Mouse (Mus musculus): Measurements from ENCODE around the gene Hoxc5. TPM values are rescaled to one million over a fixed set of nuclear protein-coding genes. Genes with fewer than 3 reads are reported as not detected.
A peak's percentile ranks its signal among the peaks of the same experiment; 100 is the strongest.

The Hoxc5 gene
- polyA plus RNA-seq, 1 experiment: 1.6 TPM

DNA sequence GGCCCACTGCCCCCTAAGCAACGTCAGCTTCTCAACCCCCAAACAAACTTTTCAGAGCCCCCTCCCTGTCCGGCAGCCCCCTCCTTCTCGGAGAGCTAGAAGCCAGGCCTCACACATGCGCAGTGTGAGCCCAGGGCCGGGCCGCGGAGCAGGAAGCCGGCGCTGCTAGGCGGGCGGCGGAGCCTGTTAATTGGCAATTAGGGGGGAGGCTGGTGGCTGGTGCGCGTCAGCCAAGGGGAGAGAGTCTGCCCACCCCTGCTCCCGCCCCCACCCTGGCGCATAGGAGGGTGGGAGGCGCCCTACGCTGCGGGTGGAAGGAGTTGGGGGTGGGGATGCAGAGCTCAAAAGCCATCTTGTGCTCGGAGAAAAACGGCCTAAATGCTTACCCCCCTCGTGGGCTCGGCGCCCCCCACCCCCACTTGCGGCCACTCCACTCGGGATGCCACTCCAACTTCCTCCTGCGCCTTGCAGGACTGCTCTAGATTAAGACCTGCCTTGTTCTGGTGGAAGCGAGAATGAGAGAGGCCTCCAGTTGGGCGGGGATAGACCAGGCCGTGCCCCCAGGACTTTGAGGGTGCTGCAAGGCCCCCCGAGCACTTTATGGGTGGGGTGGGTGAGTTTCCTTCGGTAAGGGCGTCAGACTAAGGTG is 32.1 kb downstream of the Hoxc5 start:
- H3K4me3 ChIP-seq (ENCODE audit: insufficient read depth, poor library complexity, severe bottlenecking): peak overlapping the region; percentile 54
- H3ac ChIP-seq (ENCODE audit: control insufficient read depth, insufficient read length, low read depth): peak overlapping the region; percentile 53
- H3K79me3 ChIP-seq (ENCODE audit: low read depth): peaks cover 30% of the 10 kb centered on the region
- TF ChIP-seq CEBPB (IDR thresholded peaks at IDR 0.05; ENCODE audit: low read depth): no peak
- peak; percentile 17 for TF ChIP-seq MAX (IDR thresholded peaks at IDR 0.05)
- H3K36me3 ChIP-seq (ENCODE audit: control insufficient read depth, insufficient read depth): no peaks in the 10 kb centered on the region
- H3K79me2 ChIP-seq (ENCODE audit: control insufficient read depth, insufficient read depth): peaks cover 90% of the 10 kb centered on the region
- H3K27me3 ChIP-seq (ENCODE audit: control insufficient read depth, insufficient read depth, insufficient read length): no peaks in the 10 kb centered on the region

- Histone ChIP-seq H3K36me3 (ENCODE audit: control insufficient read depth, insufficient read depth) (no peaks in the 10 kb centered on the region), H3K79me3 (ENCODE audit: low read depth) (peaks cover 35% of the 10 kb centered on the region), H3K27me3 (ENCODE audit: control insufficient read depth, insufficient read depth, insufficient read length) (no peaks in the 10 kb centered on the region), H3K4me3 (ENCODE audit: insufficient read depth, poor library complexity, severe bottlenecking) (peak overlapping the region; percentile 54), H3ac (ENCODE audit: control insufficient read depth, insufficient read length, low read depth) (peak overlapping the region; percentile 32), H3K79me2 (ENCODE audit: control insufficient read depth, insufficient read depth) (peaks cover 90% of the 10 kb centered on the region)
- no peak for TF ChIP-seq MAX (IDR thresholded peaks at IDR 0.05)
- TF ChIP-seq MYOD1 (IDR thresholded peaks at IDR 0.05; ENCODE audit: control insufficient read depth, insufficient read length, low read depth): no peak
- no peak for TF ChIP-seq CTCF (IDR thresholded peaks at IDR 0.05; ENCODE audit: control insufficient read depth, insufficient read depth, insufficient read length)
- TF ChIP-seq FOSL1 (IDR thresholded peaks at IDR 0.05; ENCODE audit: insufficient read depth, low read length, poor library complexity, severe bottlenecking): no peak
- no peak for TF ChIP-seq USF1 (IDR thresholded peaks at IDR 0.05; ENCODE audit: low read depth)
- TF ChIP-seq CEBPB (IDR thresholded peaks at IDR 0.05; ENCODE audit: low read depth): no peak
- no peak for TF ChIP-seq MYOG (IDR thresholded peaks at IDR 0.05; ENCODE audit: control insufficient read depth, extremely low read depth, insufficient read length)
These were observed 32.7 kb downstream of the Hoxc5 start for GRCm38 (mm10) chr15:102999955-103000354.

GRCm38 (mm10) chr15:103000501-103000901 is 33.3 kb downstream of the Hoxc5 start:
- TF ChIP-seq MAX (IDR thresholded peaks at IDR 0.05) (no peak), USF1 (IDR thresholded peaks at IDR 0.05; ENCODE audit: low read depth) (no peak), MYOD1 (IDR thresholded peaks at IDR 0.05; ENCODE audit: control insufficient read depth, insufficient read length, low read depth) (no peak), FOSL1 (IDR thresholded peaks at IDR 0.05; ENCODE audit: insufficient read depth, low read length, poor library complexity, severe bottlenecking) (no peak), CTCF (IDR thresholded peaks at IDR 0.05; ENCODE audit: control insufficient read depth, insufficient read depth, insufficient read length) (no peak), CEBPB (IDR thresholded peaks at IDR 0.05; ENCODE audit: low read depth) (no peak), MYOG (IDR thresholded peaks at IDR 0.05; ENCODE audit: control insufficient read depth, extremely low read depth, insufficient read length) (no peak)
- H3K36me3 ChIP-seq (ENCODE audit: control insufficient read depth, insufficient read depth): no peaks in the 10 kb centered on the region
- no peaks in the 10 kb centered on the region for H3K27me3 ChIP-seq (ENCODE audit: control insufficient read depth, insufficient read depth, insufficient read length)
- H3K4me3 ChIP-seq (ENCODE audit: insufficient read depth, poor library complexity, severe bottlenecking): peak overlapping the region; percentile 54
- peaks cover 39% of the 10 kb centered on the region for H3K79me3 ChIP-seq (ENCODE audit: low read depth)
- H3ac ChIP-seq (ENCODE audit: control insufficient read depth, insufficient read length, low read depth): peak overlapping the region; percentile 96
- peaks cover 92% of the 10 kb centered on the region for H3K79me2 ChIP-seq (ENCODE audit: control insufficient read depth, insufficient read depth)

DNA sequence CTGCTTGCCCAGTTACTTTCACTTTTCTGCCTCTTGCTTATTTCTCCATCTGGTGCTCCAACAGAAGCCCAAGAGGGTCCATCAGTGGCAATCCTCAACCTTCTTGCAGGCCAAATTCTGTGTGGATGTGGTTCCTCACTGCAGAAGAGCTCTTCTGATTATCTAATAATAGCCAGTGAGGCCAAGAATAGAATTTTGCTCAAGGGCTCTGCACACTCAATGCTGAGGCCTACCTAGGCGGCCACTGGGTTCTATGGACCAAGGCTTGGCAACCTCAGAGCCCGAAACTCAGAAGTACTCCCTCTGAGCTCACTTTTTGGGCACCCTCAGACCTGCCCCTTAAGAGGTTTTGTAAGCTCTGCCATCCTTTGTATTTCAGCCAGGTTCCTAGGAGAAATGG is 34.1 kb downstream of the Hoxc5 start:
- H3K79me3 ChIP-seq (ENCODE audit: low read depth): peaks cover 40% of the 10 kb centered on the region
- H3ac ChIP-seq (ENCODE audit: control insufficient read depth, insufficient read length, low read depth): peak overlapping the region; percentile 96
- TF ChIP-seq FOSL1 (IDR thresholded peaks at IDR 0.05; ENCODE audit: insufficient read depth, low read length, poor library complexity, severe bottlenecking) (no peak), MYOG (IDR thresholded peaks at IDR 0.05; ENCODE audit: control insufficient read depth, extremely low read depth, insufficient read length) (no peak), MAX (IDR thresholded peaks at IDR 0.05) (no peak), USF1 (IDR thresholded peaks at IDR 0.05; ENCODE audit: low read depth) (no peak), CEBPB (IDR thresholded peaks at IDR 0.05; ENCODE audit: low read depth) (no peak), MYOD1 (IDR thresholded peaks at IDR 0.05; ENCODE audit: control insufficient read depth, insufficient read length, low read depth) (no peak), CTCF (IDR thresholded peaks at IDR 0.05; ENCODE audit: control insufficient read depth, insufficient read depth, insufficient read length) (no peak)
- H3K36me3 ChIP-seq (ENCODE audit: control insufficient read depth, insufficient read depth): no peaks in the 10 kb centered on the region
- H3K4me3 ChIP-seq (ENCODE audit: insufficient read depth, poor library complexity, severe bottlenecking): peak overlapping the region; percentile 54
- no peaks in the 10 kb centered on the region for H3K27me3 ChIP-seq (ENCODE audit: control insufficient read depth, insufficient read depth, insufficient read length)
- peaks cover 97% of the 10 kb centered on the region for H3K79me2 ChIP-seq (ENCODE audit: control insufficient read depth, insufficient read depth)

DNA sequence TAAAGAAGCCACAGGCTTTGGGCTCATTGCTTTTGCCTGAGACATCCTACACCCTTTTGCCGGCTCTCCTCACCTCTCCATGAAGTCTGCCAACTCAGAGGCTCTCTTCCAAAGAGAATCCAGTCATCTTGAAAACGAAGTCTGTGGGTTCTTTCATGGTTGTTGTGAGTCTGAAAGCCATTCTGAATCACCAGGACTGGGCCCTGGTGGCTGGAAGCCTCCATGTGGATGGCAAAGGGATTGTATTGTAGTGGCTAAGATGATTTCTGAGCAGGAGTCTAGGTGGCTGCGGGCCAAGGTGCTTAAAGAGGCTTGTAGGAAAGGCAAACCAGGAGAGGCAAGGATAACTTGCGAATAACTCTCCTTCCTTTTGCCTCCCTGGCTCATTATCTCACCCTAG is 34.9 kb downstream of the Hoxc5 start:
- peaks cover 97% of the 10 kb centered on the region for H3K79me2 ChIP-seq (ENCODE audit: control insufficient read depth, insufficient read depth)
- no peaks in the 10 kb centered on the region for H3K36me3 ChIP-seq (ENCODE audit: control insufficient read depth, insufficient read depth)
- H3K4me3 ChIP-seq (ENCODE audit: insufficient read depth, poor library complexity, severe bottlenecking): no peak overlapping the region
- H3K79me3 ChIP-seq (ENCODE audit: low read depth): peaks cover 45% of the 10 kb centered on the region
- no peaks in the 10 kb centered on the region for H3K27me3 ChIP-seq (ENCODE audit: control insufficient read depth, insufficient read depth, insufficient read length)
- no peak for TF ChIP-seq FOSL1 (IDR thresholded peaks at IDR 0.05; ENCODE audit: insufficient read depth, low read length, poor library complexity, severe bottlenecking)
- no peak for TF ChIP-seq CTCF (IDR thresholded peaks at IDR 0.05; ENCODE audit: control insufficient read depth, insufficient read depth, insufficient read length)
- peak; percentile 83 for TF ChIP-seq MAX (IDR thresholded peaks at IDR 0.05)
- no peak for TF ChIP-seq MYOD1 (IDR thresholded peaks at IDR 0.05; ENCODE audit: control insufficient read depth, insufficient read length, low read depth)
- no peak for TF ChIP-seq MYOG (IDR thresholded peaks at IDR 0.05; ENCODE audit: control insufficient read depth, extremely low read depth, insufficient read length)
- TF ChIP-seq CEBPB (IDR thresholded peaks at IDR 0.05; ENCODE audit: low read depth): no peak
- no peak for TF ChIP-seq USF1 (IDR thresholded peaks at IDR 0.05; ENCODE audit: low read depth)
- H3ac ChIP-seq (ENCODE audit: control insufficient read depth, insufficient read length, low read depth): peak overlapping the region; percentile 23

Measured in C2C12 (cell line).